Mouse (Mus musculus): ENCODE results near the gene Acr.

Gene Acr

GRCm38 (mm10) chr15:89547824-89548601 is 20.1 kb upstream of the Acr start:
- no peak for DNase-seq (ENCODE audit: low read depth, low spot score)

- no peak for DNase-seq (ENCODE audit: low read depth, low spot score)
These were observed 19.3 kb upstream of the Acr start for GRCm38 (mm10) chr15:89548837-89549236.

GRCm38 (mm10) chr15:89550506-89550905 is 17.6 kb upstream of the Acr start:
- no peak for DNase-seq (ENCODE audit: low read depth, low spot score)

- DNase-seq (ENCODE audit: low read depth, low spot score), result no peak
These were observed 16.4 kb upstream of the Acr start for GRCm38 (mm10) chr15:89551733-89552132.

- DNase-seq (ENCODE audit: low read depth, low spot score), result no peak
These were observed 12.5 kb upstream of the Acr start for GRCm38 (mm10) chr15:89555591-89555990.

GRCm38 (mm10) chr15:89556401-89557178 is 11.5 kb upstream of the Acr start:
- no peak for DNase-seq (ENCODE audit: low read depth, low spot score)

- no peak for DNase-seq (ENCODE audit: low read depth, low spot score)
These were observed 10.7 kb upstream of the Acr start for GRCm38 (mm10) chr15:89557179-89557995.

- no peak for DNase-seq (ENCODE audit: low read depth, low spot score)
These were observed 10.1 kb upstream of the Acr start for GRCm38 (mm10) chr15:89557996-89558390.

- no peak for DNase-seq (ENCODE audit: low read depth, low spot score)
These were observed 8.9 kb upstream of the Acr start for GRCm38 (mm10) chr15:89559202-89559731.

GRCm38 (mm10) chr15:89572147-89572546 is 4.0 kb downstream of the Acr start:
- no peak for DNase-seq (ENCODE audit: low read depth, low spot score)

- DNase-seq (ENCODE audit: low read depth, low spot score), result no peak
These were observed 14.4 kb downstream of the Acr start for GRCm38 (mm10) chr15:89582494-89582893.

GRCm38 (mm10) chr15:89585101-89585500 is 17.0 kb downstream of the Acr start:
- no peak for DNase-seq (ENCODE audit: low read depth, low spot score)

GRCm38 (mm10) chr15:89585631-89586030 is 17.5 kb downstream of the Acr start:
- DNase-seq (ENCODE audit: low read depth, low spot score), result no peak

- DNase-seq (ENCODE audit: low read depth, low spot score), result no peak
These were observed 21.0 kb downstream of the Acr start for GRCm38 (mm10) chr15:89589146-89589545.

GRCm38 (mm10) chr15:89591317-89591716 is 23.2 kb downstream of the Acr start:
- no peak for DNase-seq (ENCODE audit: low read depth, low spot score)

GRCm38 (mm10) chr15:89591723-89592455 is 23.8 kb downstream of the Acr start, which contains the start of gene Rabl2:
Gene Rabl2 (minus strand): TSS chr15:89591923.
- peak; percentile 66 for DNase-seq (ENCODE audit: low read depth, low spot score)

GRCm38 (mm10) chr15:89592548-89592947 is 24.4 kb downstream of the Acr start:
- no peak for DNase-seq (ENCODE audit: low read depth, low spot score)

GRCm38 (mm10) chr15:89605822-89606570 is 37.9 kb downstream of the Acr start:
- DNase-seq (ENCODE audit: low read depth, low spot score), result no peak

GRCm38 (mm10) chr15:89607480-89607879 is 39.4 kb downstream of the Acr start:
- DNase-seq (ENCODE audit: low read depth, low spot score), result no peak

GRCm38 (mm10) chr15:89607888-89608287 is 39.8 kb downstream of the Acr start:
- no peak for DNase-seq (ENCODE audit: low read depth, low spot score)

All from brain, embryonic 18.5 days (tissue).